Mouse (Mus musculus): Measurements from ENCODE around the gene Gm5460.

The Gm5460 gene

DNA sequence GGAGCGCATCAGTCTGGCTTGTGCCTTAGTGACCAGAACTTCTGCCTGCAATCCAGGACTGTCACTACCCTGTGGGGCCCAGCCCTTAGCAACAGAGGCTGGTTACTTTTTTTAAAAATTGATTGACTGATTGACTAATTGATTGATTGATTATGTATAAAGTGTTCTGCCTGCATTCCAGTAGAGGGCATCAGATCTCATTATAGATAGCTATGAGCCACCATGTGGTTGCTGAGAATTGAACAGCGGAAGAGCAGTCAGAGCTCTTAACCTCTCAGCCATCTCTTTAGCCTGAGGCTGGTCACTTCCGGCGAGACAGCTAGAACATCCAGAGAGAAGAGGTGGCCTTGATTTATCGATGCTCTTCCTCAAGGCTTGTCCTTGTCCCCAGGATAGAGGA is 60.7 kb downstream of the Gm5460 start:
- DNase-seq = no peak

DNA sequence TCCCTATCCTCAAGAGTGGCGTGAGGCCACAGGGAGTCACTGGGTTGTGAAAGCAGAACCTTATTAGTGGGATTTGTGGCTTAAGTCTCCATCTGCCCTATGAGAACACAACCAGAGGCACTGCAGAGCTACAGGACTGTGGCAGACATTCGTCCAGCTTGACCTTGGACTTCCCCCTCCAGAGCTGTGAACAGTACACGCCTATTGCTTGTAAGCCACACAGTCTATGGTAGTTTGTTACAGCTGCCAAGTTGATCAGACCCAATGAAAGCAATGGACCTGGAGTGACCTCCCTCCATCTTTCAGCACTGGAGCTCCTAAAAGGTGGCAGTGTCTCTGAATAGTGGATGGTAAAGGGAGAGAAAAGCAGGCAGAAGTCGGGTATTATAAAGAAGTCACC is 61.7 kb downstream of the Gm5460 start:
- DNase-seq = no peak

DNA sequence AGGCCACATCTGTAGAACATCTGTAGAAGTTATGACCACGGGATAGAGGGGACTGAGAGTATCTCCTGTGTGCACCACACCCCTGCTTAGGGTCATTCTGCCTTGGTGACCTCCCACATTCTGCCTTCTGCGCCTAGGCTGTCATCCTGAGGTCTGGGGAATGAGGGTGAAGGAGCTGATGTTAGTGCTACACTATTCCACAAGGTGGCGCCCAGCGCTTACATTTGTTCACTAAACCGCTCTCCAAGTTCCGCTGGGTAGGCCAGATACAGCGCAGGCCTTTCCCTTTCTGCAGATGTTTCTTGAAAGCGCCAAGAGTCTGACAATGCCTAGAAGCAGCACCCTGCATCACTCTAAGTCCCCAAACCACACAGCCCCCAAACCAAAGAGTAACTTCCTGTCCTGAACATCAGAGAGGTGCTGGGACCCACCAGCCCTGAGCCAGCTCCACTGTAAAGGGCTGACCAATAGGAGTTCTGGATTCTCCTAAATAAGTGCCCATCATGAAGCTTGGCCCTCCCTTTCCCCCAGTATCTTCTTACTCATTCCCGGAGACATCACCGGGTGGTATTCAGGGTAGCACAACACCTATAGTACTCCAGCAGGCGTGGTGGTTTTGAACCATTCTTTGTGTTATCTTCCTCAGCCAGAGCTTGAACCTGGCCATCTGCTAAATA is 63.9 kb downstream of the Gm5460 start:
- peak; percentile 27 for DNase-seq

DNA sequence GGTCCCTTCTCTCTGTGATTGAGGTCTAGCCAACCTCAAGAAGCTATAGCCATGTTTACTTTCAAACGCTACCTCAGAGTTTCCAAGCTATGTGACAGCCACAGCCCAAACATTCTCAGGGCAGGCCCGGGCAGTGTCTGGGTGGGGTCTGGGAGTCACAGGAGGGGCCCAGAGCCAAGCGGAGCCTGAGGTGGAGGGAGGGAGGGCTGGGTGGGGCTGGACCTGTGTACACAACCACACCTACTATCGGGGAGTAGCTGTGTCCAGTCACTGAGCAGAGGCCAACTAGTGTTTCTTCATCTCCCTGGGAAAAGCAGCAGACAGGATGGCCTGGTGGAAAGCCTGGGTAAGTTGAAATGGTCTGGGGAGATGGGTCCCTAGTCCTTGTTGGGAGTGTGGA is 69.2 kb downstream of the Gm5460 start, which contains the start of gene Anxa8:
Gene Anxa8, plus strand, starts transcription at position 251 of the 400 bp plus-strand sequence.
- DNase-seq = no peak

DNA sequence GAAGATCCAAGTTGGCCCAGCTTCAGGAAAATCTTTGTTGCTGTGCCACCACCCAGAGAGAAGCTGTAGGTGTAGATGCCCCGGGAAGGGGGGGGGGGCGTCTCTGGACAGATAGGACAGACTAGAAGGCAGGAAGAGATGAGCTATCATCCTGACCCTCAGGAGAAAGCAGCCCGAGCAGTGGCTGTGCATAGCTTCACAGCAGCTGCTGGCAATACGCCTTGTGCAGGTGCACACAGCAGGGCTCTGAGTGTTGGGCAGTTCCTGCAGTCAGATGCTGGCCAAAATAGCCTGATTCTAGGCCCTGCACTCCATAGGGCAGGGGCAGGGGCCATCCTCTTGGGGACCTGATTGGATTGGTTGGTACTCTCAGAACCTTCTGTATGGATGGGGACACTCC is 70.2 kb downstream of the Gm5460 start:
- DNase-seq = no peak

DNA sequence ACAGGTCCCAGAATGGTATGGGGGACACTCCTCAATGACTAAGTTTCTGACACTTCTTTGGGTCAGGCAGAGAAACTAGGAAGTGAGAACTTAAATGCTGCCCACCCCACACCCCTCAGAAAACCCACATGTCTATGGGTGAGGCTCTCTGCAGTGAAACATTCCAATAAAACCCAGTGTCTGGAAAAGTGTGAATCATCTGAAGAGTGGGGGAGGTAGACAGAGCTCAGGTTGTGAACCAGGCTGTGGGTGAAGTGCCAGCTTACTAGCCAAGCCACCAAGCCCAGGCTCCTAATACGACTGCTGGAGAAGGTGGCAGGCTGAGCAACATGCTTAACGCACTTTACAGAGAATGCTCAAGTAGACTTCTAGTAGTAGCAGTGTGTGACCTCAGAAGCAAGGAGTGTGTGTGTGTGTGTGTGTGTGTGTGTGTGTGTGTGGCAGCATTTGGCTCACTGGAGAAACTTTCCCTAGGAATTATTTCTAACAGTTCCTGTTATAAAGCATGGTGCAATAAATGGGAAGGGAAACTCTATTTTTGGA is 71.4 kb downstream of the Gm5460 start:
- no peak for DNase-seq

DNA sequence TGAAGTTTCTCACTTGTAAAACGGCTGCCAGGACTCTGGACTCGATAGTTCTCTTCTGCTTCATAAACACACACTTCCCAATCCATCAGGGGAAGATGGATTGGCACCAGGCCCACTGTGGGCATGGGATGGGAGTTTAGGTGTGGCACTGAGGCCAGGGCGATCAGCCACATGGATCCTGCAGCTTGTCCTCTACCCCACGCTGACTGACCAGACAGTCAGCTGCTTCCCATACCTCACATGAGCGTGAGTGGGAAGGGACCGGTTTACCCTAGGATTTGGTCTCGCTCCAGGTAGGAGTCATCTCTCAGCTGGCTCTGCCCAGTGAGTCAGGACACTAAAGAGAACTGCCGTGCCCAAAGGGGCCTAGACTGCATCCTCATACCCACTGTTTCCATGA is 73.2 kb downstream of the Gm5460 start:
- DNase-seq = no peak

DNA sequence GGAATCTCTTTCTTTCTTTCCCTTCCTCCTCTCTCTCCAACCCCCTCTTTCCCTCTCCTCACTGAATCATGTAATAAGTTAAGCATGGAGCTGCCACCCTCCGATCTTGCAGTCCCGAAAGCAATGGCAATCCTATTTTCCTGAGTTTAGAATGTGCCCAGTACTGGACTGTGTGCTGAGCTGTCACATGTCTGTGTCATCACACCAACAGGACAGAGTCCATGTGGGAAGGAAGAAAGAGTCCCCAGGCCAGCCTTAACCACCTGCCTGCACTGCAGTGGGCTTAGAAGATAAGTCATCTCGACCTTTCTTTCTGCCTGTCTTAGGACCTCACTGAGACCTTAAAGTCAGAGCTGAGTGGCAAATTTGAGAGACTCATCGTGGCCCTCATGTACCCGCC is 74.9 kb downstream of the Gm5460 start:
- DNase-seq = no peak

DNA sequence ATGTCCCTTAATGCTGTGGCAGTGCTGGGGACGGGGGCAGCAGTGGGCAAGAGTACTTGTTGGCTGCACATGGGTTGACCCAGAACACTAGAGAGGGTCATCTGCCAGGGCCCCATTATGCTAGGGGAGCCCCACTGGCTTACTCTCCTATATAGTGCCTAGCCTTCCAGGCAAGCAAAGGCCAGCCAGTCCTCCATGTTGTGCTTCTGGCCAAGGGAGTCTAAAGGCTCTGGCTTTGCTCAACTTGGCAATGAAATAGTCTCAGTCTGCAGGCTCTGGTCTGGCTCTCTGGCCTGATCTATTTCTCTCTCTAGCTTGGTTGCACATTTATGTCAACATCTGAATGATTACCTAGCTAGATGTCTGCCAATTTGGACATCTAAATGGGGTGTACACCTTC is 76.3 kb downstream of the Gm5460 start:
- DNase-seq = no peak

DNA sequence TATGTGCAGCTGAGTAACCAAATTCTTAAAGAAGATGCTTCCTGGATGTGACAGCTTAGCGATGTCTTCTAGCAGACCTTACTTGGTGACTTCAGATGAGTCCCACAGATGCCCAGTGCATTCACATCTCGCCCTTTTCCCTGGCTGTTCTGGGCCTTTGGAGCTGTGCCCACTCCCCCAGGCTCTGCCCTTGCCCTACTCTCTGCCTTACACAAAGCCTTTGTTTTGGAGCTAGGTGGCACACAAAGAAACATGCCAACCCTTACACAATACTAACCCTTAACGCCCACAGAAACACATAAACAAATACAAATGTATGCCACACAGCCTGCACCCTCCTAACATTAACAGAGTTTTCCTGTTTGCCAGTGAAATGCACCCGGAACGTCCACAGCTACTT is 79.6 kb downstream of the Gm5460 start:
- DNase-seq = no peak
